Mouse (Mus musculus): Measurements from ENCODE around the gene Gpx5. TPM values are rescaled to one million over a fixed set of nuclear protein-coding genes. Genes with fewer than 3 reads are reported as not detected.

Gpx5 gene
- not detected in 2 replicates for polyA plus RNA-seq (2015; fragmentation: Nextera tagmentation; extraction: Ambion mirVana)

GRCm38 (mm10) chr13:21292631-21293030 is at the start of gene Gpx5:
Gpx5 (minus strand) TSS chr13:21292731.
- H3K9ac ChIP-seq: no peak within 1 kb of the TSS
- WGBS: 93% methylated on average over 6 of the region's 6 CpGs
- no peaks in the 10 kb centered on the region for H3K36me3 ChIP-seq
- no peaks in the 10 kb centered on the region for H3K27me3 ChIP-seq
- no peak within 1 kb of the TSS for H3K4me3 ChIP-seq
- no peaks in the 10 kb centered on the region for H3K4me1 ChIP-seq (replicated peaks)
- H3K9me3 ChIP-seq: no peaks in the 10 kb centered on the region
- H3K27ac ChIP-seq: no peak within 1 kb of the TSS
- no peak for ATAC-seq (ENCODE audit: low FRiP score)
- H3K4me2 ChIP-seq: no peak within 1 kb of the TSS

- Histone ChIP-seq H3K9me3 (no peaks in the 10 kb centered on the region), H3K36me3 (no peaks in the 10 kb centered on the region), H3K9ac (peak overlapping the region; percentile 55; the same call in 1 of the 2 replicates), H3K4me1 (replicated peaks) (peaks cover 12% of the 10 kb centered on the region), H3K4me2 (peak overlapping the region; percentile 54), H3K27ac (no peak overlapping the region), H3K4me3 (peak overlapping the region; percentile 41), H3K27me3 (peaks cover 11% of the 10 kb centered on the region; the same call in 1 of the 2 replicates)
- 0 out of 2 replicates have a peak, but pooled peaks have one; percentile 57 for ATAC-seq (ENCODE audit: low FRiP score)
- WGBS: 1% methylated on average over 9 of the region's 9 CpGs
These were observed 34.9 kb upstream of the Gpx5 start for GRCm38 (mm10) chr13:21327424-21327823.

GRCm38 (mm10) chr13:21326657-21327211 is 34.2 kb upstream of the Gpx5 start:
- Histone ChIP-seq H3K4me3 (peak overlapping the region; percentile 41), H3K27ac (no peak overlapping the region), H3K36me3 (no peaks in the 10 kb centered on the region), H3K27me3 (peaks cover 14% of the 10 kb centered on the region; the same call in 1 of the 2 replicates), H3K4me1 (replicated peaks) (peaks cover 16% of the 10 kb centered on the region), H3K9me3 (no peaks in the 10 kb centered on the region), H3K9ac (0 out of 2 replicates have a peak overlapping the region, but pooled peaks have one; percentile 30), H3K4me2 (peak overlapping the region; percentile 54)
- ATAC-seq (ENCODE audit: low FRiP score): peak; percentile 60
- WGBS: under 1% methylated on average over 24 of the region's 24 CpGs

GRCm38 (mm10) chr13:21326191-21326590 is 33.7 kb upstream of the Gpx5 start:
- H3K9me3 ChIP-seq: no peaks in the 10 kb centered on the region
- H3K36me3 ChIP-seq: no peaks in the 10 kb centered on the region
- H3K4me2 ChIP-seq: peak overlapping the region; percentile 54
- H3K27ac ChIP-seq: no peak overlapping the region
- H3K27me3 ChIP-seq: peaks cover 17% of the 10 kb centered on the region; the same call in 1 of the 2 replicates
- WGBS: 13% methylated on average over 4 of the region's 4 CpGs
- peaks cover 16% of the 10 kb centered on the region for H3K4me1 ChIP-seq (replicated peaks)
- peak overlapping the region; percentile 41 for H3K4me3 ChIP-seq
- 0 out of 2 replicates have a peak, but pooled peaks have one; percentile 23 for ATAC-seq (ENCODE audit: low FRiP score)
- H3K9ac ChIP-seq: no peak overlapping the region

GRCm38 (mm10) chr13:21323405-21323804 is 30.9 kb upstream of the Gpx5 start:
- H3K9me3 ChIP-seq: no peaks in the 10 kb centered on the region
- no peak overlapping the region for H3K27ac ChIP-seq
- no peak overlapping the region for H3K4me3 ChIP-seq
- H3K27me3 ChIP-seq: peaks cover 17% of the 10 kb centered on the region; the same call in 1 of the 2 replicates
- 72% methylated on average over 6 of the region's 6 CpGs for WGBS
- H3K36me3 ChIP-seq: no peaks in the 10 kb centered on the region
- peaks cover 16% of the 10 kb centered on the region for H3K4me1 ChIP-seq (replicated peaks)
- no peak for ATAC-seq (ENCODE audit: low FRiP score)
- H3K4me2 ChIP-seq: peak overlapping the region; percentile 50
- no peak overlapping the region for H3K9ac ChIP-seq

- ATAC-seq (ENCODE audit: low FRiP score): no peak
- H3K9ac ChIP-seq: no peak overlapping the region
- 14% methylated on average over 18 of the region's 18 CpGs for WGBS
These were observed 30.2 kb upstream of the Gpx5 start for GRCm38 (mm10) chr13:21322509-21323375.

GRCm38 (mm10) chr13:21321890-21322494 is 29.5 kb upstream of the Gpx5 start:
- Histone ChIP-seq H3K27ac (no peak overlapping the region), H3K36me3 (no peaks in the 10 kb centered on the region), H3K4me2 (peak overlapping the region; percentile 50), H3K9ac (0 out of 2 replicates have a peak overlapping the region, but pooled peaks have one; percentile 30), H3K4me1 (replicated peaks) (peaks cover 10% of the 10 kb centered on the region; the same call in 1 of the 2 replicates), H3K4me3 (peak overlapping the region; percentile 33), H3K9me3 (no peaks in the 10 kb centered on the region), H3K27me3 (peaks cover 13% of the 10 kb centered on the region; the same call in 1 of the 2 replicates)
- ATAC-seq (ENCODE audit: low FRiP score): no peak
- WGBS: 3% methylated on average over 18 of the region's 18 CpGs

More at GRCm38 (mm10) chr13:21322509-21323375, 30.2 kb upstream of the Gpx5 start:
- no peaks in the 10 kb centered on the region for H3K9me3 ChIP-seq
- peaks cover 16% of the 10 kb centered on the region for H3K4me1 ChIP-seq (replicated peaks)
- no peak overlapping the region for H3K27ac ChIP-seq
- H3K36me3 ChIP-seq: no peaks in the 10 kb centered on the region
- H3K4me2 ChIP-seq: peak overlapping the region; percentile 50
- peak overlapping the region; percentile 33 for H3K4me3 ChIP-seq
- peaks cover 17% of the 10 kb centered on the region; the same call in 1 of the 2 replicates for H3K27me3 ChIP-seq

GRCm38 (mm10) chr13:21320262-21320661 is 27.7 kb upstream of the Gpx5 start:
- ATAC-seq (ENCODE audit: low FRiP score): no peak
- Histone ChIP-seq H3K9ac (no peak overlapping the region), H3K4me3 (no peak overlapping the region), H3K9me3 (no peaks in the 10 kb centered on the region), H3K27ac (no peak overlapping the region), H3K4me2 (no peak overlapping the region), H3K4me1 (replicated peaks) (peaks cover 5% of the 10 kb centered on the region; the same call in 1 of the 2 replicates), H3K27me3 (peaks cover 13% of the 10 kb centered on the region; the same call in 1 of the 2 replicates), H3K36me3 (no peaks in the 10 kb centered on the region)
- WGBS: 78% methylated on average over 3 of the region's 3 CpGs

- Histone ChIP-seq H3K4me1 (replicated peaks) (no peaks in the 10 kb centered on the region), H3K27ac (no peak overlapping the region), H3K4me3 (no peak overlapping the region), H3K36me3 (no peaks in the 10 kb centered on the region), H3K9ac (no peak overlapping the region), H3K9me3 (no peaks in the 10 kb centered on the region), H3K27me3 (no peaks in the 10 kb centered on the region), H3K4me2 (no peak overlapping the region)
- WGBS: 89% methylated on average over 4 of the region's 4 CpGs
- no peak for ATAC-seq (ENCODE audit: low FRiP score)
These were observed 21.4 kb upstream of the Gpx5 start for GRCm38 (mm10) chr13:21313903-21314302.

- no peaks in the 10 kb centered on the region for H3K27me3 ChIP-seq
- H3K36me3 ChIP-seq: no peaks in the 10 kb centered on the region
- no peaks in the 10 kb centered on the region for H3K9me3 ChIP-seq
- no peak overlapping the region for H3K4me2 ChIP-seq
- no peak overlapping the region for H3K4me3 ChIP-seq
- no peaks in the 10 kb centered on the region for H3K4me1 ChIP-seq (replicated peaks)
- WGBS: 41% methylated on average over 4 of the region's 5 CpGs
- no peak overlapping the region for H3K27ac ChIP-seq
- no peak for ATAC-seq (ENCODE audit: low FRiP score)
- no peak overlapping the region for H3K9ac ChIP-seq
These were observed 20.3 kb upstream of the Gpx5 start for GRCm38 (mm10) chr13:21312854-21313253.

- Histone ChIP-seq H3K27ac (no peak within 1 kb of the TSS), H3K4me3 (no peak within 1 kb of the TSS), H3K27me3 (no peaks in the 10 kb centered on the region), H3K36me3 (no peaks in the 10 kb centered on the region), H3K9me3 (no peaks in the 10 kb centered on the region), H3K4me1 (replicated peaks) (no peaks in the 10 kb centered on the region), H3K4me2 (no peak within 1 kb of the TSS), H3K9ac (no peak within 1 kb of the TSS)
- WGBS: 13% methylated on average over 3 of the region's 3 CpGs
- no peak for ATAC-seq (ENCODE audit: low FRiP score)
These were observed 19.4 kb upstream of the Gpx5 start, which contains the start of gene Gpx6 for GRCm38 (mm10) chr13:21311926-21312325. Gpx6 (plus strand) TSS chr13:21312125.

GRCm38 (mm10) chr13:21309788-21310187 is 17.3 kb upstream of the Gpx5 start:
- no peak overlapping the region for H3K4me2 ChIP-seq
- no peaks in the 10 kb centered on the region for H3K27me3 ChIP-seq
- WGBS: 84% methylated on average over 2 of the region's 2 CpGs
- no peak overlapping the region for H3K4me3 ChIP-seq
- no peaks in the 10 kb centered on the region for H3K36me3 ChIP-seq
- no peak overlapping the region for H3K9ac ChIP-seq
- no peak for ATAC-seq (ENCODE audit: low FRiP score)
- H3K27ac ChIP-seq: no peak overlapping the region
- no peaks in the 10 kb centered on the region for H3K9me3 ChIP-seq
- no peaks in the 10 kb centered on the region for H3K4me1 ChIP-seq (replicated peaks)

All from hindbrain, embryonic 13.5 days (tissue).